Mouse (Mus musculus) G1E (cell line): ENCODE measurements around the gene Immt.

Experiments used
- CTCF ChIP-seq: IDR thresholded peaks from 2 replicates; pipeline ENCODE4 v1.5.1; 2012; ENCODE audit warnings: low read depth, low read length, inconsistent platforms, mixed read lengths
- GATA1 ChIP-seq: IDR thresholded peaks from 2 replicates; pipeline ENCODE4 v1.6.1; 2012; ENCODE audit warnings: borderline replicate concordance, low read length, inconsistent platforms, mixed read lengths
- TAL1 ChIP-seq: conservative IDR thresholded peaks from 2 replicates; pipeline ENCODE4 v1.6.1; 2012; ENCODE audit warnings: low read depth, low read length, inconsistent platforms, mixed read lengths

GRCm38 (mm10) chr6:71829768-71830167, 1.4 kb upstream of the Immt start:
- TF ChIP-seq CTCF (no peak), TAL1 (no peak), GATA1 (no peak)
